Mouse (Mus musculus) neural tube, embryonic 12.5 days (tissue): ENCODE data around the gene Rybp. TPM values are rescaled to one million over a fixed set of nuclear protein-coding genes. Genes with fewer than 3 reads are reported as not detected.
A peak's percentile ranks its signal among the peaks of the same experiment; 100 is the strongest.

Source experiments
- ATAC-seq: fragments of 200-750 bp; cut with Nextera tagmentation; 2 replicates; pipeline ENCODE4 v1.8.0; 2017; ENCODE audit warnings: low read depth, mild to moderate bottlenecking, moderate TSS enrichment, moderate library complexity; ENCODE audit not compliant: low FRiP score
- H3K27ac ChIP-seq: fragments of 300-500 bp; sonication (generic); 2 replicates; pipeline ENCODE4 v1.5.1; 2016
- H3K27me3 ChIP-seq: fragments of 300-500 bp; sonication (generic); replicated peaks from 2 replicates; pipeline ENCODE4 v1.6.1; 2016; ENCODE audit warnings: mild to moderate bottlenecking
- H3K36me3 ChIP-seq: fragments of 300-500 bp; sonication (generic); 2 replicates; pipeline ENCODE4 v1.6.1; 2016; ENCODE audit warnings: mild to moderate bottlenecking
- H3K4me1 ChIP-seq: fragments of 300-500 bp; sonication (generic); 2 replicates; pipeline ENCODE4 v1.6.1; 2016
- H3K4me2 ChIP-seq: fragments of 300-500 bp; sonication (generic); replicated peaks from 2 replicates; pipeline ENCODE4 v1.6.1; 2016; ENCODE audit warnings: mild to moderate bottlenecking
- H3K4me3 ChIP-seq: fragments of 300-500 bp; sonication (generic); 2 replicates; pipeline ENCODE4 v1.5.1; 2016
- H3K9ac ChIP-seq: fragments of 300-500 bp; sonication (generic); 2 replicates; pipeline ENCODE4 v1.6.1; 2016; ENCODE audit warnings: mild to moderate bottlenecking
- H3K9me3 ChIP-seq: fragments of 300-500 bp; sonication (generic); 2 replicates; pipeline ENCODE4 v1.6.1; 2016; ENCODE audit warnings: mild to moderate bottlenecking
- WGBS: fragments of 180-500 bp; shearing (Covaris S2); methylation state at CpG from one replicate; pipeline ENCODE4 v1.1.7; 2016; 5-methylcytosine and 5-hydroxymethylcytosine counted together
- polyA plus RNA-seq: library from polyadenylated mRNA; unstranded; fragments of >200 nt; fragmentation: Nextera tagmentation; extraction: Ambion mirVana; gene quantifications from 2 replicates; pipeline ENCODE4 v1.2.1, GENCODE M21; 2016

Gene Rybp
- polyA plus RNA-seq, 1 experiment from 2014 or later: 18.5 TPM

- H3K4me3 ChIP-seq: peak overlapping the region; percentile 83
- H3K27me3 ChIP-seq: peaks cover 25% of the 10 kb centered on the region
- H3K9ac ChIP-seq: peak overlapping the region; percentile 87
- 0 out of 2 replicates have a peak overlapping the region, but pooled peaks have one; percentile 96 for H3K27ac ChIP-seq
- H3K36me3 ChIP-seq: no peaks in the 10 kb centered on the region
- no peak for ATAC-seq
- peaks cover 25% of the 10 kb centered on the region for H3K4me1 ChIP-seq
- H3K4me2 ChIP-seq: peak overlapping the region; percentile 83
- no peaks in the 10 kb centered on the region for H3K9me3 ChIP-seq
- 2% methylated on average over 18 of the region's 18 CpGs for WGBS
Measured at GRCm38 (mm10) chr6:100285985-100286572, 1.2 kb downstream of the Rybp start.

- Histone ChIP-seq H3K27me3 (no peaks in the 10 kb centered on the region), H3K9me3 (no peaks in the 10 kb centered on the region), H3K4me2 (no peak overlapping the region), H3K9ac (no peak overlapping the region), H3K36me3 (no peaks in the 10 kb centered on the region), H3K4me3 (no peak overlapping the region), H3K4me1 (peaks cover 7% of the 10 kb centered on the region), H3K27ac (no peak overlapping the region)
- WGBS: 92% methylated on average over 1 of the region's 1 CpGs
- ATAC-seq: no peak
Measured at GRCm38 (mm10) chr6:100278841-100279240, 8.4 kb downstream of the Rybp start.

GRCm38 (mm10) chr6:100276344-100276743 is 10.9 kb downstream of the Rybp start:
- WGBS: 85% methylated on average over 3 of the region's 3 CpGs
- ATAC-seq: no peak

GRCm38 (mm10) chr6:100275643-100276042 is 11.6 kb downstream of the Rybp start:
- Histone ChIP-seq H3K4me3 (no peak overlapping the region), H3K4me2 (no peak overlapping the region), H3K27ac (no peak overlapping the region), H3K9me3 (no peaks in the 10 kb centered on the region), H3K27me3 (no peaks in the 10 kb centered on the region), H3K36me3 (no peaks in the 10 kb centered on the region), H3K4me1 (peaks cover 3% of the 10 kb centered on the region; the same call in 1 of the 2 replicates), H3K9ac (no peak overlapping the region)
- ATAC-seq: no peak

More at GRCm38 (mm10) chr6:100276344-100276743, 10.9 kb downstream of the Rybp start:
- no peak overlapping the region for H3K27ac ChIP-seq
- H3K4me3 ChIP-seq: no peak overlapping the region
- H3K9me3 ChIP-seq: no peaks in the 10 kb centered on the region
- no peaks in the 10 kb centered on the region for H3K36me3 ChIP-seq
- H3K27me3 ChIP-seq: no peaks in the 10 kb centered on the region
- H3K4me1 ChIP-seq: peaks cover 3% of the 10 kb centered on the region; the same call in 1 of the 2 replicates
- H3K9ac ChIP-seq: no peak overlapping the region
- no peak overlapping the region for H3K4me2 ChIP-seq

- H3K27ac ChIP-seq: no peak overlapping the region
- H3K4me2 ChIP-seq: no peak overlapping the region
- H3K36me3 ChIP-seq: no peaks in the 10 kb centered on the region
- peaks cover 3% of the 10 kb centered on the region; the same call in 1 of the 2 replicates for H3K4me1 ChIP-seq
- no peaks in the 10 kb centered on the region for H3K27me3 ChIP-seq
- no peak overlapping the region for H3K9ac ChIP-seq
- no peak overlapping the region for H3K4me3 ChIP-seq
- WGBS: 67% methylated on average over 1 of the region's 1 CpGs
- no peak for ATAC-seq
- no peaks in the 10 kb centered on the region for H3K9me3 ChIP-seq
Measured at GRCm38 (mm10) chr6:100273556-100273955, 13.7 kb downstream of the Rybp start.

- Histone ChIP-seq H3K4me1 (no peaks in the 10 kb centered on the region), H3K4me2 (no peak overlapping the region), H3K27me3 (no peaks in the 10 kb centered on the region), H3K9me3 (no peaks in the 10 kb centered on the region), H3K27ac (no peak overlapping the region), H3K4me3 (no peak overlapping the region), H3K9ac (no peak overlapping the region), H3K36me3 (no peaks in the 10 kb centered on the region)
- WGBS: 93% methylated on average over 3 of the region's 3 CpGs
- ATAC-seq: no peak
Measured at GRCm38 (mm10) chr6:100271992-100272391, 15.3 kb downstream of the Rybp start.

GRCm38 (mm10) chr6:100270765-100271164 is 16.5 kb downstream of the Rybp start:
- H3K4me1 ChIP-seq: no peaks in the 10 kb centered on the region
- H3K4me3 ChIP-seq: no peak overlapping the region
- no peaks in the 10 kb centered on the region for H3K27me3 ChIP-seq
- no peak overlapping the region for H3K9ac ChIP-seq
- WGBS: 73% methylated on average over 2 of the region's 2 CpGs
- no peak overlapping the region for H3K4me2 ChIP-seq
- no peaks in the 10 kb centered on the region for H3K36me3 ChIP-seq
- ATAC-seq: no peak
- no peak overlapping the region for H3K27ac ChIP-seq
- no peaks in the 10 kb centered on the region for H3K9me3 ChIP-seq

GRCm38 (mm10) chr6:100259607-100260006 is 27.7 kb downstream of the Rybp start:
- no peak for ATAC-seq

GRCm38 (mm10) chr6:100258278-100258677 is 29.0 kb downstream of the Rybp start:
- Histone ChIP-seq H3K4me3 (no peak overlapping the region), H3K9ac (no peak overlapping the region), H3K36me3 (no peaks in the 10 kb centered on the region), H3K4me1 (peaks cover 12% of the 10 kb centered on the region; the same call in 1 of the 2 replicates), H3K27ac (no peak overlapping the region), H3K27me3 (no peaks in the 10 kb centered on the region), H3K4me2 (no peak overlapping the region), H3K9me3 (no peaks in the 10 kb centered on the region)
- no peak for ATAC-seq

More at GRCm38 (mm10) chr6:100259607-100260006, 27.7 kb downstream of the Rybp start:
- no peaks in the 10 kb centered on the region for H3K9me3 ChIP-seq
- no peaks in the 10 kb centered on the region for H3K27me3 ChIP-seq
- WGBS: 91% methylated on average over 1 of the region's 1 CpGs
- no peak overlapping the region for H3K27ac ChIP-seq
- H3K4me3 ChIP-seq: no peak overlapping the region
- no peaks in the 10 kb centered on the region for H3K36me3 ChIP-seq
- H3K9ac ChIP-seq: no peak overlapping the region
- H3K4me1 ChIP-seq: peaks cover 12% of the 10 kb centered on the region; the same call in 1 of the 2 replicates
- no peak overlapping the region for H3K4me2 ChIP-seq

GRCm38 (mm10) chr6:100255411-100255810 is 31.9 kb downstream of the Rybp start:
- 77% methylated on average over 1 of the region's 1 CpGs for WGBS
- no peak overlapping the region for H3K9ac ChIP-seq
- no peaks in the 10 kb centered on the region for H3K36me3 ChIP-seq
- H3K27me3 ChIP-seq: no peaks in the 10 kb centered on the region
- no peaks in the 10 kb centered on the region for H3K9me3 ChIP-seq
- H3K27ac ChIP-seq: no peak overlapping the region
- no peak overlapping the region for H3K4me2 ChIP-seq
- H3K4me3 ChIP-seq: no peak overlapping the region
- peaks cover 12% of the 10 kb centered on the region; the same call in 1 of the 2 replicates for H3K4me1 ChIP-seq
- ATAC-seq: no peak

- Histone ChIP-seq H3K27ac (no peak overlapping the region), H3K4me2 (no peak overlapping the region), H3K4me3 (no peak overlapping the region), H3K36me3 (no peaks in the 10 kb centered on the region), H3K9ac (no peak overlapping the region), H3K4me1 (peaks cover 12% of the 10 kb centered on the region; the same call in 1 of the 2 replicates), H3K9me3 (no peaks in the 10 kb centered on the region), H3K27me3 (no peaks in the 10 kb centered on the region)
- ATAC-seq: no peak
- WGBS: 87% methylated on average over 1 of the region's 1 CpGs
Measured at GRCm38 (mm10) chr6:100254671-100255070, 32.6 kb downstream of the Rybp start.

GRCm38 (mm10) chr6:100244474-100244873 is 42.8 kb downstream of the Rybp start:
- H3K4me3 ChIP-seq: no peak overlapping the region
- H3K9me3 ChIP-seq: no peaks in the 10 kb centered on the region
- WGBS: 72% methylated on average over 3 of the region's 3 CpGs
- H3K27me3 ChIP-seq: no peaks in the 10 kb centered on the region
- no peak overlapping the region for H3K9ac ChIP-seq
- H3K36me3 ChIP-seq: no peaks in the 10 kb centered on the region
- H3K4me2 ChIP-seq: no peak overlapping the region
- no peak overlapping the region for H3K27ac ChIP-seq
- no peak for ATAC-seq
- H3K4me1 ChIP-seq: no peaks in the 10 kb centered on the region

GRCm38 (mm10) chr6:100235036-100235435 is 52.2 kb downstream of the Rybp start:
- no peak overlapping the region for H3K4me2 ChIP-seq
- H3K4me3 ChIP-seq: no peak overlapping the region
- no peak for ATAC-seq
- H3K27ac ChIP-seq: no peak overlapping the region
- H3K9ac ChIP-seq: no peak overlapping the region
- no peaks in the 10 kb centered on the region for H3K27me3 ChIP-seq
- peaks cover 17% of the 10 kb centered on the region for H3K4me1 ChIP-seq
- no peaks in the 10 kb centered on the region for H3K9me3 ChIP-seq
- no peaks in the 10 kb centered on the region for H3K36me3 ChIP-seq
